Mouse (Mus musculus) limb, embryonic 11.5 days (tissue): Measurements from ENCODE around the gene Olfr1270. TPM values are rescaled to one million over a fixed set of nuclear protein-coding genes. Genes with fewer than 3 reads are reported as not detected.
"Not testable (repeated sequence)": the region's sequence is repeated elsewhere in the genome, so short reads cannot be mapped to it uniquely, and the experiment has no call there.

Source experiments
- ATAC-seq: fragments of 200-750 bp; cut with Nextera tagmentation; 2 replicates; pipeline ENCODE4 v1.8.0; 2017; ENCODE audit warnings: low read depth; ENCODE audit not compliant: insufficient number of reproducible peaks, low FRiP score, low TSS enrichment
- DNase-seq: peaks from one replicate; pipeline ENCODE4 v3.0.0-alpha.2; 2015; ENCODE audit warnings: low spot score
- H3K27ac ChIP-seq: fragments of 300-500 bp; sonication (generic); replicated peaks from 2 replicates; pipeline ENCODE4 v1.5.1; 2014; ENCODE audit warnings: low read depth, mild to moderate bottlenecking, low read length
- H3K27me3 ChIP-seq: fragments of 300-500 bp; sonication (generic); 2 replicates; pipeline ENCODE4 v1.6.1; 2014; ENCODE audit warnings: mild to moderate bottlenecking, low read length, mixed read lengths; ENCODE audit not compliant: control insufficient read depth, insufficient read depth
- H3K36me3 ChIP-seq: fragments of 300-500 bp; sonication (generic); 2 replicates; pipeline ENCODE4 v1.6.1; 2014; ENCODE audit warnings: mild to moderate bottlenecking, low read length, moderate library complexity, mixed read lengths; ENCODE audit not compliant: control insufficient read depth, insufficient read depth
- H3K4me1 ChIP-seq: fragments of 300-500 bp; sonication (generic); 2 replicates; pipeline ENCODE4 v1.6.1; 2014; ENCODE audit warnings: low read length, mixed read lengths; ENCODE audit not compliant: control insufficient read depth, insufficient read depth
- H3K4me2 ChIP-seq: fragments of 300-500 bp; sonication (generic); 2 replicates; pipeline ENCODE4 v1.6.1; 2014; ENCODE audit warnings: low read depth, mild to moderate bottlenecking, moderate library complexity; ENCODE audit not compliant: severe bottlenecking
- H3K4me3 ChIP-seq: fragments of 300-500 bp; sonication (generic); 2 replicates; pipeline ENCODE4 v1.5.1; 2014; ENCODE audit warnings: low read depth, low read length
- H3K9ac ChIP-seq: fragments of 300-500 bp; sonication (generic); 2 replicates; pipeline ENCODE4 v1.6.1; 2014; ENCODE audit warnings: mild to moderate bottlenecking, low read length
- H3K9me3 ChIP-seq: fragments of 300-500 bp; sonication (generic); 2 replicates; pipeline ENCODE4 v1.6.1; 2016; ENCODE audit warnings: low read length; ENCODE audit not compliant: control insufficient read depth
- WGBS: fragments of 180-500 bp; shearing (Covaris S2); extraction: QIAGEN DNeasy Blood & Tissue Kit; methylation state at CpG from one replicate; pipeline ENCODE4 v1.1.7; 2014; 5-methylcytosine and 5-hydroxymethylcytosine counted together
- polyA plus RNA-seq: library from polyadenylated mRNA; unstranded; fragments of >200 nt; fragmentation: Nextera tagmentation; extraction: Ambion mirVana; gene quantifications from 2 replicates; pipeline ENCODE4 v1.2.1, GENCODE M21; 2014

Olfr1270 gene
- not detected in 2 replicates for polyA plus RNA-seq

DNA sequence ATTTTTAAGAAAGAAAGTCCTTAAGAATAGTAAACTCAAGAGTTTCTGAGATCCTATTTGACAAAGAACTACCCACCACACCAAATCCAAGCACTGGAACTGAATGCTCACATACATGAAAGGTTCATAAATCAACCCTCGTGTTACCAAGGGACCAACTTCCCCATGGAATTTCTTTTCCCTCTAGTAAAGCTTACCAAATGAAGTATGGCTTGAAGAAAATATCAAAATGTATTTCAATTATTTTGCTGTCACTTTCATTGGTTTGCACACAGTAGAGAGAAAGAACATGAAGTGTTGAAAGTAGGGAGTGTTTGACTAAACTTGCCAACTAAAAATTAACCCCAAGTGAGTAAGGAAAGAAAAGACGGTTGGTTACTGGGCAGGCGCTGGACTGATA is at the start of gene Olfr1270:
Gene Olfr1270 (minus strand): TSS at position 101 of the 400 bp plus-strand sequence.
- H3K4me2 ChIP-seq: no peak within 1 kb of the TSS
- ATAC-seq (no peak), DNase-seq (no peak)
- no peaks in the 10 kb centered on the region for H3K27me3 ChIP-seq
- H3K27ac ChIP-seq: no peak within 1 kb of the TSS
- WGBS: 88% methylated on average over 3 of the region's 3 CpGs
- H3K9ac ChIP-seq: no peak within 1 kb of the TSS
- H3K4me3 ChIP-seq: no peak within 1 kb of the TSS
- no peaks in the 10 kb centered on the region for H3K4me1 ChIP-seq
- no peaks in the 10 kb centered on the region for H3K36me3 ChIP-seq
- no peaks in the 10 kb centered on the region for H3K9me3 ChIP-seq

DNA sequence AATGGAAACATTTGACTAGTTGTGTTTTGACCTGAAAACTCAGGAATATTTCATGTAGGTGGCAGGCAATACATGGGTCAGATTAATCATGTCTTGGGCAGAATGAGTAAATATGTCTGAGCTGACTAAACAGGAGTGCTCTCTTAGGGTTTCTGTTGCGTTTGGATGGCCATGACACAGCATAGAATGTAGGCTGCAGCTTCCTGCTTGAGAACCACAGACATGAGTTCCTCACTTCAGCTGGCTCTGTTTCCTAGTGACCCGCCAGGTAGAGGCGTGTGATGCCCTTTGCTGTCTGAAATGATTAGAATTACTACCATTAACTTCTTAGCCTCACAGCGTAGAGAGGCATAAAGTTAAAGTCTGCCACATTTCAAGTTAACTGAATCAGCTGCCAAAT is 46.7 kb upstream of the Olfr1270 start:
- H3K4me2 ChIP-seq: not testable (repeated sequence)

DNA sequence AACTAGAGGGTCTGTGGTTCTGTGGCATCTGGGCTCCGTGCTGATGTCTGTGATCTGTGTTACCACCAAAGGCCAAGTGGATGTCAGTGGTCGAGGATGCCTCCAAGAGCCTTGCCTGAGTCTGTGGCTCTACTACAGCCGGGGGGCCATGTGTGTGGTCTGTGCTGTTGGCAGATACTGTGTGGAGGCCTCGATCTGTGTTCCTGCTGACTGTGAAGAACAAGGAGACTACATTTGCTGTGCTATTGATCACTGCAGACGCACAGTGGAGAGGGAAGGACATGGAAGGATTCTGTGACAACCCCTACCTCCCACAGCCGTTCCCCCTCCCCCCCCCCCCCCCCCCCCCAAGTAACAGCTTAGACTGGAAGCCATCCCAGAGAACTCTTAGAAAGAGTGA is 42.4 kb upstream of the Olfr1270 start:
- WGBS: no CpG with 5 or more reads among the region's 6 CpGs
- not testable (repeated sequence) for H3K4me2 ChIP-seq, H3K4me1 ChIP-seq, H3K27me3 ChIP-seq, H3K9ac ChIP-seq, ATAC-seq, H3K4me3 ChIP-seq, H3K9me3 ChIP-seq, DNase-seq, H3K36me3 ChIP-seq, H3K27ac ChIP-seq

More for the DNA sequence above, 46.7 kb upstream of the Olfr1270 start:
- not testable (repeated sequence) for H3K27me3 ChIP-seq, H3K9me3 ChIP-seq, H3K4me3 ChIP-seq, ATAC-seq, H3K4me1 ChIP-seq, H3K9ac ChIP-seq, H3K36me3 ChIP-seq, DNase-seq, H3K27ac ChIP-seq
- no CpG with 5 or more reads among the region's 4 CpGs for WGBS

DNA sequence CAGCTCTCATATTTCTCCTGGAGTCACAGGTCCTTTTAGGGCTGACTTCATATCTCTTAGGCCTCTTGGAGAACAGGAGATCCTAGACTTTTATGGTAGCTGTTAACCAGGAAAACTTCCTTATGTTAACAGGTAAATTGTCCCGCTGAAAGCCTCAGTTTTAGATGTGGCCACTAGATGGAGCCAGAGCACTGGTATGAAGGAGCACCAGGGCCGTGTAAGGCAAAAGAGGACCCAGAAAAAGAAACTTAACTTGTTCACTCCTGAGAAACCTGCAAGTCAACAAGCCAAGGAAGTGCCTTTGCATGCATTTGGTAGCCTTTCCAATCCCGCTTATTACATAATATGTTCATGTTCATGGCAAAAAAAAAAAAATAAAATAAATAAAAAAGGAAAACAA is 41.9 kb upstream of the Olfr1270 start:
- H3K9ac ChIP-seq, DNase-seq, H3K27ac ChIP-seq, H3K4me2 ChIP-seq, H3K9me3 ChIP-seq, H3K4me1 ChIP-seq, H3K4me3 ChIP-seq, H3K27me3 ChIP-seq, H3K36me3 ChIP-seq: not testable (repeated sequence)
- WGBS: no CpG with 5 or more reads among the region's 3 CpGs
- ATAC-seq: peak; percentile 72; the same call in 1 of the 2 replicates

DNA sequence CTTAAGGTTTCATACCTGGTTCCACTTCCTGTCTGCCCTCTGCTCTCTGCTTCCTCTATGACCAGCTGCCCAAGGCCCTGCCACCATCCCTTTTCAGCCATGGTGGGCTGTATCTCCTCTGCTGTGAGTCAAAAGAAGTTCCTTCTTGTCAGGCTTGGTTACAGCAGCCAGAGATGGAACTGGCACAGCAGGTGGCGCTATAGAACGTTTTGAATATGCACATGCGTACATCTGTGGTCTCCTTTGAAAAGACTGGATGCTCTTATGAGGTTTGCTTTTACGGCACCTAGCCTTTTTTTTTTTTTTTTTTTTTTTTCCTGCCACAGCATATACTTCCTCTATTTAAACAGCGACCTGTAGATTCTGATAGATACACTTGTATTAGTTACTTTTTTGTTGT is 34.2 kb upstream of the Olfr1270 start:
- H3K4me1 ChIP-seq, H3K4me2 ChIP-seq, DNase-seq, ATAC-seq, H3K9ac ChIP-seq, H3K36me3 ChIP-seq, H3K27me3 ChIP-seq, H3K9me3 ChIP-seq, H3K27ac ChIP-seq, H3K4me3 ChIP-seq: not testable (repeated sequence)
- WGBS: no CpG with 5 or more reads among the region's 5 CpGs

DNA sequence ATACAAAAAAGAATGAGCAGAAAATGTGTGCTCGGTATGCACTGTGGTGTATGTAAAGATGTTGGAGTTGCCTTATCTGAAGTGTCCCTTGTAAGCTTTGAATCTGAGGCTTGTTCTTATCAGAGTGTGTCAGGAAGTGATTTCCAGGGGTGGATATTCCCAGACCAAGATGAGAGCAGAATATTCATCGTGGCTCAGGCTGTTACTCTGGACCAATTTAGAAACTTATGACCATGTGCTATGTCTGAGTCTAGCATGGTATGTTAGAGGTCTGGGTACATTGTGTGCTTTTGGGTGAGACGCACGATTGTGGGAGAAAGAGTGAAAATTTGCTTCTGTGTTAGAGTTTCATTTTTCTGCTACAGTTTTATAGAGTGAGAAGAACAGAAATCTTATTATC is 33.2 kb upstream of the Olfr1270 start:
- H3K9ac ChIP-seq, H3K9me3 ChIP-seq, H3K36me3 ChIP-seq, H3K4me3 ChIP-seq, H3K27me3 ChIP-seq, H3K27ac ChIP-seq, H3K4me1 ChIP-seq, DNase-seq, ATAC-seq, H3K4me2 ChIP-seq: not testable (repeated sequence)
- no CpG with 5 or more reads among the region's 4 CpGs for WGBS

DNA sequence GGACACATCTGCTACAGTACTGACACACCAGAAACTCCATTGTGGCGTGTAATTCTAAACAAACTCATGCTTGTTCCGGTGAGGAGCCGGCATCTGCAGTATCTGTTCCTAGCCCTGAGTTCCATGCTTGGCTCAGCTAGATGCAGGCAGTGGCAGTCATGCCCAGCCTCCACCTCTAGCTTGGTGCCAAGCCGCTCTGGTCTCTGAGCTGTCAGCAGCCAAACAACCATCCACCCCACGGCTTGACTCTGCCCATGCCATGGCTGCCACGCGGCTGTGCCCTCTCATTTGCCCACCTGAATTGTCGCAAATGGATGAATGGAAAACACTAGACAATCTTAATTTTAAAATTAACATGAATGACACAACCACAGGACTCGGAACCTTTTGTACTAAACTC is 1.0 kb upstream of the Olfr1270 start:
- no peaks in the 10 kb centered on the region for H3K4me1 ChIP-seq
- H3K9ac ChIP-seq: no peak overlapping the region
- H3K36me3 ChIP-seq: no peaks in the 10 kb centered on the region
- no peaks in the 10 kb centered on the region for H3K27me3 ChIP-seq
- DNase-seq (no peak), ATAC-seq (no peak)
- 93% methylated on average over 9 of the region's 9 CpGs for WGBS
- H3K9me3 ChIP-seq: no peaks in the 10 kb centered on the region
- H3K4me3 ChIP-seq: no peak overlapping the region
- H3K27ac ChIP-seq: no peak overlapping the region
- H3K4me2 ChIP-seq: no peak overlapping the region

DNA sequence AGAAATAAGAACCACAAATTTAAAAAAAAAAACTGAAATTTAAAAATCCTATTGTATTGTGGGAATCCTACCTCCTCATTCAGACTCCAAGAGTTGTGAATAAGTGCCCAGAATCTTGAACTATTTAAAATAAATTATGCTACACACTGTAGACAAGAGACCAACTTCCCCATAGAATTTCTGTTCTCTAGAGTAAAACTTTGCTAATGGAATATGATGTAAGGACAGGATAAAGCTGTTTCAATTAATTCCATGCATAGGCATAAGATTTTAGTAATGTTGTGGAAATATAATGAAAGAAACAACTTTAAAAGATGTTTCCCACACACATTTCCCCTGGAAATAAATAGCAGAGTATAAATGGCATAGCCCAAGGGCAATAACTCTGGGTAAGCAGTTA is 10.7 kb downstream of the Olfr1270 start, which contains the start of gene Olfr32:
Gene Olfr32 (minus strand): TSS at position 101 of the 400 bp plus-strand sequence.
- no peak within 1 kb of the TSS for H3K4me2 ChIP-seq
- H3K36me3 ChIP-seq: no peaks in the 10 kb centered on the region
- ATAC-seq (no peak), DNase-seq (no peak)
- H3K27me3 ChIP-seq: no peaks in the 10 kb centered on the region
- no peaks in the 10 kb centered on the region for H3K9me3 ChIP-seq
- H3K4me3 ChIP-seq: no peak within 1 kb of the TSS
- H3K4me1 ChIP-seq: no peaks in the 10 kb centered on the region
- H3K27ac ChIP-seq: no peak within 1 kb of the TSS
- H3K9ac ChIP-seq: no peak within 1 kb of the TSS

DNA sequence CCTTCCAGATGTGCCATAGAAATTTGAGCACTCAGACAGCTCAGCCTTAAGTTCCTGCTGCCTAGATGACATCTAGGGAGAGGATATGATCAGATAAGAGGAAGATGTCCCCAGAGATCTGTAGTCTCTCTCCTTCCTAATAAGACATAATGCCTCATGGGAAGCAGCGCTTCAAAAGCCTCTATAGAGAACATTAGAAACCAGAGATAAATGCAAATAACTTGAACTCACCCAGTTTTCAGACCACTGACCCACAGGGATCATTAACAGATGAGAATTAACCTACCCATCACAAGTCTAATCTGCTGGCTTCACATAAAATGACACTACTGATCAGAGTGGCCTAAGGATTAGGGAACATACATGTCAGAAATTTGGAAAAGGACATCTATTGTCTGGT is 31.6 kb downstream of the Olfr1270 start, which contains the start of gene Olfr1269:
Gene Olfr1269 (minus strand): TSS at position 101 of the 400 bp plus-strand sequence.
- H3K4me2 ChIP-seq: no peak within 1 kb of the TSS
- no peak within 1 kb of the TSS for H3K27ac ChIP-seq
- no peaks in the 10 kb centered on the region for H3K27me3 ChIP-seq
- H3K9ac ChIP-seq: no peak within 1 kb of the TSS
- ATAC-seq (no peak), DNase-seq (no peak)
- H3K9me3 ChIP-seq: no peaks in the 10 kb centered on the region
- H3K4me3 ChIP-seq: no peak within 1 kb of the TSS
- no peaks in the 10 kb centered on the region for H3K4me1 ChIP-seq
- no peaks in the 10 kb centered on the region for H3K36me3 ChIP-seq
- WGBS: 87% methylated on average over 1 of the region's 1 CpGs
